Mouse (Mus musculus): ENCODE data around the gene Dag1.

DNA sequence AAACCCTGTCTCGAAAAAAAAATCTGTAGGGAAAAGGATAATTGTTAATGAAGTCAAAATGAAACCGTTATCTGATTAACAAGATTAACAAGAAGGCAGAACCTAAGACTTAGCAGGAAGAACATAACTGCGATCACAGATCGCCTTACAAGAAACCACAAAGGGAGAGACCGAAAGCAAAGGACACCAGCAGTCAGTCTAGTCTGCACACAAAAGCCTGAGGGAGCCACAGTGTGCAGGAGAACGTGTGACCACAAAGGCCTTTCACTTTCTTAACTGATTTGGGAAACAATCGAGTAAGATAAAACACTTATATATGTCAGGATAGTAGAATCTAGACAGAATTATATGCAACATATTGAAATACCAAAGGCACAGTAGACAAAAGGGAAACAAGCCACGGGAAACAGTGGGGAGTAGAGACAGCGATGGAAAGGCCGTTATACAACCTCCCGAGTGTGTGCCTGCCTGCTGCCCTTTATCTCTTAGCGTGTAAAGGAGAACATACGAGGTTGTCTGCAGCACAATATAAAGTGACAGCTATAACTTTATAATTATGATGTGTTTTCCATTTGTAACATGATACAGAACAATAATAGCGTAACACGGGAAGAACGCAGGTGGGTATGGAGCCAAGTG, 100.0 kb downstream of the Dag1 start:
- TF ChIP-seq EP300 (optimal IDR thresholded peaks at IDR 0.05) (no peak), CTCF (IDR thresholded peaks at IDR 0.05; ENCODE audit: low read depth) (no peak)

All from stomach, postnatal 0 days (tissue).